19 mouse cellular contexts compared by ENCODE assay signal in the genomic region with DNA sequence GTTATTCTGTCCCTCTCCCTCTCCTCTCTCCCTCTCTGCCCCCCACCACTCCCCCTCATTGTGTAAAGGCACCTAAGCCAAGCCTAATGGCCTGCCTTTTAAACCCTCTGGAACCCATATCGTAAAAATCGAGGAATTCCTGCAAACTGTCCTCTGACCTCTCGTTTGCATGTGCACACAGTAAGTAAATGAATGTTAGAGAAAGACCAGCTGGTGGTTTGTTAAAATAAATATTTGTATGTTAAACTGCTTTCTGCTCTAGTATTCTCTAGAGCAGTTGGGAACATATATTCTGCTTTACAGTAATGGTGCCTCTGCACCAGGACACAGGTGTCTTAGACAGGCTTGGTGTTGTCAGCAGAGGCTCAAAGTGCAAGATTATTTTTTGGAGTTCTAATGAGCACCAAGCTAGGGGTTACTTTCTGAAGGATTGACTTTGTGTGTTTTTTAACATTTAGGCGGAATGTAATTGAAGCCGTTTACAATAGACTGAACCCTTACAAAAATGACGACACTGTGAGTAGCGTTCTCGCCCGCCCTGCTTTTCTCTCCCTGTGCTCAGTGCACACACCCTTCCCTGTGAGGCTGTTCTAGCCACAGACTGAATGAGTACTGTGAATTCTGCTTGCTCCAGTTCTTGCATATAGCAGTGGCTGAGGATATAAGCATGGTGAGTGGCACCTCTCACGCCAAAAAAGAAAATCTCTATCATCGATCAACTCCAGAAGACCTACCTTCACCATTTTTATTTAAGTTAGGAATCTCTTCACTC. TPM values are rescaled to one million over a fixed set of nuclear protein-coding genes. Genes with fewer than 3 reads are reported as not detected.
DNase-seq lines count a peak whose midpoint lies in the region; ATAC-seq lines count a peak whose summit lies in the region.
"Had no signal": no experiment of that assay in that cellular context is flagged by ENCODE, and none has a peak within 500 bp of the region (broad histone marks: within the 10 kb centered on the region; RNA-seq: fewer than 3 reads in every experiment).

No protein-coding gene starts in this region.

- DNase-seq in kidney, postnatal 14 days, result peak; percentile 9
- no peak for DNase-seq in kidney, postnatal 36 days
- DNase-seq in hindbrain, embryonic 11.5 days (ENCODE audit: low spot score), result no peak
- DNase-seq in cerebellum, postnatal 25 days, result no peak
- DNase-seq in limb, embryonic 10.5 days (ENCODE audit: low spot score), result no peak
- DNase-seq: adrenal gland, adult 8-10 months; cerebellum, adult 11 months; cerebellum, adult 8-10 months; cerebellum, postnatal 14 days; gastrocnemius, adult 2 months; gastrocnemius, postnatal 25 days; heart, postnatal 10 days; heart, postnatal 4 days had no signal

- peaks cover 17% of the 10 kb centered on the region for H3K36me3 ChIP-seq in intestine, embryonic 15.5 days
- 0 out of 2 replicates have a peak, but pooled peaks cover 2% of the 10 kb centered on the region for H3K36me3 ChIP-seq in intestine, embryonic 16.5 days (ENCODE audit: control insufficient read depth, insufficient read depth, low read length)
- peaks cover 46% of the 10 kb centered on the region for H3K36me3 ChIP-seq in liver, embryonic 15.5 days (replicated peaks)
- H3K36me3 ChIP-seq in hindbrain, embryonic 11.5 days (ENCODE audit: control insufficient read depth, insufficient read depth, low read length), result 0 out of 2 replicates have a peak, but pooled peaks cover 4% of the 10 kb centered on the region
- H3K36me3 ChIP-seq in limb, embryonic 10.5 days, result peaks cover 58% of the 10 kb centered on the region

- 0 out of 2 replicates have a peak overlapping the region, but pooled peaks have one; percentile 17 for H3K27ac ChIP-seq in intestine, embryonic 15.5 days
- H3K27ac ChIP-seq in intestine, embryonic 16.5 days (ENCODE audit: low read length), result 0 out of 2 replicates have a peak overlapping the region, but pooled peaks have one; percentile 21
- H3K27ac ChIP-seq in liver, embryonic 15.5 days (replicated peaks), result peak overlapping the region; percentile 72
- H3K27ac ChIP-seq in hindbrain, embryonic 11.5 days (ENCODE audit: low read depth, low read length), result no peak overlapping the region
- H3K27ac ChIP-seq in limb, embryonic 10.5 days, result no peak overlapping the region
- H3K27ac ChIP-seq: embryonic facial prominence, embryonic 12.5 days; forebrain, embryonic 15.5 days; gastrocnemius, adult 2 months; hindbrain, embryonic 14.5 days had no signal

- no peak overlapping the region for H3K4me3 ChIP-seq in intestine, embryonic 15.5 days (replicated peaks)
- H3K4me3 ChIP-seq in intestine, embryonic 16.5 days (ENCODE audit: low read length), result no peak overlapping the region
- no peak overlapping the region for H3K4me3 ChIP-seq in liver, embryonic 15.5 days (replicated peaks)
- no peak overlapping the region for H3K4me3 ChIP-seq in hindbrain, embryonic 11.5 days (ENCODE audit: low read depth, low read length)
- H3K4me3 ChIP-seq in limb, embryonic 10.5 days, result no peak overlapping the region
- H3K4me3 ChIP-seq: embryonic facial prominence, embryonic 12.5 days; forebrain, embryonic 15.5 days; gastrocnemius, adult 2 months had no signal

- no peaks in the 10 kb centered on the region for H3K9me3 ChIP-seq in intestine, embryonic 15.5 days
- H3K9me3 ChIP-seq in intestine, embryonic 16.5 days (ENCODE audit: control insufficient read depth, low read length), result no peaks in the 10 kb centered on the region
- H3K9me3 ChIP-seq in liver, embryonic 15.5 days (replicated peaks), result no peaks in the 10 kb centered on the region
- no peaks in the 10 kb centered on the region for H3K9me3 ChIP-seq in hindbrain, embryonic 11.5 days (ENCODE audit: control insufficient read depth, low read length)
- no peaks in the 10 kb centered on the region for H3K9me3 ChIP-seq in limb, embryonic 10.5 days (replicated peaks)
- H3K9me3 ChIP-seq: embryonic facial prominence, embryonic 12.5 days; forebrain, embryonic 15.5 days had no signal

- H3K9ac ChIP-seq in intestine, embryonic 15.5 days, result no peak overlapping the region
- H3K9ac ChIP-seq in intestine, embryonic 16.5 days (ENCODE audit: low read depth, low read length), result no peak overlapping the region
- no peak overlapping the region for H3K9ac ChIP-seq in liver, embryonic 15.5 days
- no peak overlapping the region for H3K9ac ChIP-seq in hindbrain, embryonic 11.5 days (ENCODE audit: low read depth, low read length)
- H3K9ac ChIP-seq: embryonic facial prominence, embryonic 12.5 days; forebrain, embryonic 15.5 days; hindbrain, embryonic 14.5 days had no signal

- WGBS in intestine, embryonic 15.5 days, result 49% methylated on average over 11 of the region's 11 CpGs
- WGBS in intestine, embryonic 16.5 days, result 58% methylated on average over 11 of the region's 11 CpGs
- 80% methylated on average over 11 of the region's 11 CpGs for WGBS in liver, embryonic 15.5 days (ENCODE audit: insufficient replicate concordance)
- 93% methylated on average over 11 of the region's 11 CpGs for WGBS in hindbrain, embryonic 11.5 days
- 90% methylated on average over 11 of the region's 11 CpGs for WGBS in limb, embryonic 10.5 days

- no peaks in the 10 kb centered on the region for H3K27me3 ChIP-seq in intestine, embryonic 15.5 days (replicated peaks)
- H3K27me3 ChIP-seq in intestine, embryonic 16.5 days (replicated peaks; ENCODE audit: control insufficient read depth, insufficient read depth, low read length), result no peaks in the 10 kb centered on the region
- no peaks in the 10 kb centered on the region for H3K27me3 ChIP-seq in liver, embryonic 15.5 days
- H3K27me3 ChIP-seq in hindbrain, embryonic 11.5 days (ENCODE audit: control insufficient read depth, insufficient read depth, low read length), result no peaks in the 10 kb centered on the region
- H3K27me3 ChIP-seq in limb, embryonic 10.5 days (ENCODE audit: low read depth, poor library complexity, severe bottlenecking), result no peaks in the 10 kb centered on the region
- H3K27me3 ChIP-seq: embryonic facial prominence, embryonic 12.5 days; forebrain, embryonic 15.5 days had no signal

- ATAC-seq in intestine, embryonic 15.5 days, result 0 out of 2 replicates have a peak, but pooled peaks have one; percentile 28
- ATAC-seq in intestine, embryonic 16.5 days, result peak; percentile 52; the same call in 1 of the 2 replicates
- ATAC-seq in liver, embryonic 15.5 days (ENCODE audit: insufficient read depth), result peak; percentile 52
- ATAC-seq in hindbrain, embryonic 11.5 days (ENCODE audit: low FRiP score), result no peak
- ATAC-seq: forebrain, embryonic 15.5 days had no signal

- H3K4me1 ChIP-seq in intestine, embryonic 15.5 days (replicated peaks), result peaks cover 8% of the 10 kb centered on the region; the same call in 1 of the 2 replicates
- H3K4me1 ChIP-seq in intestine, embryonic 16.5 days (ENCODE audit: control insufficient read depth, insufficient read depth, low read length), result peaks cover 5% of the 10 kb centered on the region; the same call in 1 of the 2 replicates
- H3K4me1 ChIP-seq in liver, embryonic 15.5 days (replicated peaks), result peaks cover 9% of the 10 kb centered on the region
- H3K4me1 ChIP-seq in hindbrain, embryonic 11.5 days (replicated peaks; ENCODE audit: control insufficient read depth, insufficient read depth, low read length), result no peaks in the 10 kb centered on the region
- no peaks in the 10 kb centered on the region for H3K4me1 ChIP-seq in limb, embryonic 10.5 days
- H3K4me1 ChIP-seq: embryonic facial prominence, embryonic 12.5 days had no signal

- H3K4me2 ChIP-seq in intestine, embryonic 15.5 days (replicated peaks), result no peak overlapping the region; the same call in 1 of the 2 replicates
- H3K4me2 ChIP-seq in intestine, embryonic 16.5 days (ENCODE audit: low read depth, low read length), result no peak overlapping the region
- H3K4me2 ChIP-seq in liver, embryonic 15.5 days, result no peak overlapping the region; the same call in 1 of the 2 replicates
- no peak overlapping the region for H3K4me2 ChIP-seq in hindbrain, embryonic 11.5 days (replicated peaks; ENCODE audit: low read depth, low read length)
- H3K4me2 ChIP-seq: embryonic facial prominence, embryonic 12.5 days; forebrain, embryonic 15.5 days; hindbrain, embryonic 14.5 days had no signal

RNA-seq across cellular contexts. Expression of gene Ppm1a, which starts 35.3 kb away (rescaled TPM):
- polyA plus RNA-seq in intestine, embryonic 15.5 days (2015; fragmentation: Nextera tagmentation; extraction: Ambion mirVana), result 54.7 and 56.5 TPM in 2 replicates
- polyA plus RNA-seq in intestine, embryonic 16.5 days (2015; fragmentation: Nextera tagmentation; extraction: Ambion mirVana), result 20.0 and 21.2 TPM in 2 replicates
- 26.2 and 27.7 TPM in 2 replicates for polyA plus RNA-seq in liver, embryonic 15.5 days (2015; fragmentation: Nextera tagmentation; extraction: Ambion mirVana)
- polyA plus RNA-seq in hindbrain, embryonic 11.5 days (2014; fragmentation: Nextera tagmentation; extraction: Ambion mirVana), result 68.8 and 74.0 TPM in 2 replicates
- 42.1 and 51.1 TPM in 2 replicates for polyA plus RNA-seq in limb, embryonic 10.5 days (2016; fragmentation: Nextera tagmentation; extraction: Ambion mirVana)

Comparison
In these comparisons a context has a peak if more than half of its experiments do, and no peak if none do; other contexts are left out.
1. H3K27ac ChIP-seq: peak in intestine, embryonic 15.5 days (single experiment), intestine, embryonic 16.5 days (single experiment) and liver, embryonic 15.5 days (single experiment); none in hindbrain, embryonic 11.5 days (single experiment) and limb, embryonic 10.5 days (single experiment).